Mouse (Mus musculus) CH12.LX (cell line): ENCODE results near the gene Hdac4.

Experiments used
- CTCF ChIP-seq, 2 experiments: IDR thresholded peaks in 1 of 2; conservative IDR thresholded peaks in 1 of 2; 2 replicates each; pipeline ENCODE4 v1.5.1; 2011 to 2012; ENCODE audit warnings: low read depth in 2 of 2, low read length in 2 of 2, improper control_type of control experiment in 1 of 2, inconsistent platforms in 1 of 2, mild to moderate bottlenecking in 1 of 2, moderate library complexity in 1 of 2
- ZKSCAN1 ChIP-seq: IDR thresholded peaks from 2 replicates; pipeline ENCODE4 v1.6.1; 2012; ENCODE audit warnings: low read depth, inconsistent platforms, low read length, improper control_type of control experiment, borderline replicate concordance

GRCm38 (mm10) chr1:92184600-92184999 is 10.9 kb downstream of the Hdac4 start:
- TF ChIP-seq CTCF (conservative IDR thresholded peaks at IDR 0.05 in 1 of 2, IDR thresholded peaks at IDR 0.05 in 1 of 2; ENCODE audit: low read depth in 2 of 2, low read length in 2 of 2) (no peak), ZKSCAN1 (no peak)
